Mouse (Mus musculus): ENCODE data around the gene Prrx2.
A peak's percentile ranks its signal among the peaks of the same experiment; 100 is the strongest.
"Not testable (repeated sequence)": the region's sequence is repeated elsewhere in the genome, so short reads cannot be mapped to it uniquely, and the experiment has no call there.

The Prrx2 gene

GRCm38 (mm10) chr2:30914836-30915235 lies 80.1 kb downstream of the Prrx2 start:
- no peak for DNase-seq

- no peak for DNase-seq
These were observed 80.6 kb downstream of the Prrx2 start for GRCm38 (mm10) chr2:30915376-30915775.

- not testable (repeated sequence) for DNase-seq
These were observed 81.2 kb downstream of the Prrx2 start for GRCm38 (mm10) chr2:30915933-30916332.

- no peak for DNase-seq
These were observed 82.9 kb downstream of the Prrx2 start for GRCm38 (mm10) chr2:30917649-30918048.

- DNase-seq, result no peak
These were observed 83.4 kb downstream of the Prrx2 start for GRCm38 (mm10) chr2:30918126-30918525.

GRCm38 (mm10) chr2:30918780-30919329 lies 84.1 kb downstream of the Prrx2 start:
- no peak for DNase-seq

GRCm38 (mm10) chr2:30920216-30920615 lies 85.4 kb downstream of the Prrx2 start:
- no peak for DNase-seq

GRCm38 (mm10) chr2:30923099-30923498 lies 88.3 kb downstream of the Prrx2 start:
- no peak for DNase-seq

- DNase-seq, result no peak
These were observed 90.4 kb downstream of the Prrx2 start for GRCm38 (mm10) chr2:30925181-30925580.

GRCm38 (mm10) chr2:30926381-30926780 lies 91.6 kb downstream of the Prrx2 start:
- DNase-seq, result no peak

- no peak for DNase-seq
These were observed 92.5 kb downstream of the Prrx2 start for GRCm38 (mm10) chr2:30927151-30927781.

GRCm38 (mm10) chr2:30927844-30928628 lies 93.3 kb downstream of the Prrx2 start:
- peak; percentile 65 for DNase-seq

- DNase-seq, result no peak
These were observed 94.2 kb downstream of the Prrx2 start for GRCm38 (mm10) chr2:30928893-30929482.

GRCm38 (mm10) chr2:30929483-30930045 lies 94.8 kb downstream of the Prrx2 start, which contains the start of gene Ptges:
Ptges (minus strand) TSS chr2:30929863.
- DNase-seq, result peak; percentile 85

- DNase-seq, result not testable (repeated sequence)
These were observed 96.1 kb downstream of the Prrx2 start for GRCm38 (mm10) chr2:30930846-30931245.

Measured in cerebellum, adult 9-11 months (tissue).